In the genomic region with DNA sequence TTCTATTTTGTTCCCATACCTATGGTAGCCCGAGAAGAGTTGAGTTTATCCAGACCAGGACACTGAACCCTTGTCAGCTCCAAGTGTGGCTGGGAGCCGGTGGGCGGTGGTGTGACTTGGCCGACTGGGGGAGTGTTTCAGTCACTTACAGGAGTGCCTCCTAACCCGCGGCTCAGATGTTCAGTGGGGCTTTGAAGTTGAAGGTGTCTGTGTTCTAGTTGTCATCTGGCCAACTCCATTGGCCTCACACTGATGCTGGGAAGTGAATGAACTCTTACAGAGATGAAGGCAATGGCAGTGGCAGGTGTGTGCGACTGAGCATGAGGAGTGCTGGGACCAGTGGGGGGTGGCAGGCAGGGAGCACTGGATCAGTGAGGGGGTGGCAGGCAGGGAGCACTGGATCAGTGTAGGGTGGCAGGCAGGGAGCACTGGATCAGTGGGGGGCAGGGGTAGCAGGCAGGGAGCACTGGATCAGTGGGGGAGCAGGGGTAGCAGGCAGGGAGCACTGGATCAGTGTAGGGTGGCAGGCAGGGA, we compare ENCODE assay signal across 24 mouse cellular contexts. TPM values are rescaled to one million over a fixed set of nuclear protein-coding genes. Genes with fewer than 3 reads are reported as not detected.
DNase-seq lines count a peak whose midpoint lies in the region; ATAC-seq and TF ChIP-seq lines count a peak whose summit lies in the region.
"Had no signal": no experiment of that assay in that cellular context is flagged by ENCODE, and none has a peak within 500 bp of the region (broad histone marks: within the 10 kb centered on the region; RNA-seq: fewer than 3 reads in every experiment).

No protein-coding gene starts in this region.

- H3K27ac ChIP-seq in liver, embryonic 12.5 days: peak overlapping the region; percentile 61
- no peak overlapping the region for H3K27ac ChIP-seq in liver, embryonic 11.5 days (ENCODE audit: low read depth, low read length)
- H3K27ac ChIP-seq in MEL (ENCODE audit: control insufficient read depth, low read depth, low read length): peak overlapping the region; percentile 57; the same call in 1 of the 2 replicates
- peak overlapping the region; percentile 35; the same call in 1 of the 2 replicates for H3K27ac ChIP-seq in embryonic facial prominence, embryonic 10.5 days (replicated peaks)
- H3K27ac ChIP-seq: embryonic facial prominence, embryonic 12.5 days; heart, embryonic 13.5 days; hindbrain, embryonic 14.5 days; limb, embryonic 13.5 days; neural tube, embryonic 13.5 days; stomach, embryonic 15.5 days had no signal

- H3K4me1 ChIP-seq in liver, embryonic 12.5 days: peaks cover 97% of the 10 kb centered on the region
- H3K4me1 ChIP-seq in liver, embryonic 11.5 days (replicated peaks; ENCODE audit: control insufficient read depth, insufficient read depth, low read length): peaks cover 89% of the 10 kb centered on the region
- H3K4me1 ChIP-seq in MEL (ENCODE audit: control insufficient read depth in 1 of 2, insufficient read depth in 2 of 2, low read length in 2 of 2): peaks cover 31 to 71% of the 10 kb centered on the region in 2 experiments
- H3K4me1 ChIP-seq in embryonic facial prominence, embryonic 10.5 days: peaks cover 42% of the 10 kb centered on the region

- H3K79me2 ChIP-seq in MEL (ENCODE audit: control insufficient read depth, insufficient read depth, low read length, poor library complexity): peaks cover 83% of the 10 kb centered on the region

- no peaks in the 10 kb centered on the region for H3K27me3 ChIP-seq in liver, embryonic 12.5 days (replicated peaks)
- H3K27me3 ChIP-seq in liver, embryonic 11.5 days (replicated peaks; ENCODE audit: control insufficient read depth, insufficient read depth, low read length): no peaks in the 10 kb centered on the region
- no peaks in the 10 kb centered on the region for H3K27me3 ChIP-seq in MEL (ENCODE audit: control insufficient read depth in 1 of 2, insufficient read depth in 2 of 2, low read length in 2 of 2)
- H3K27me3 ChIP-seq in embryonic facial prominence, embryonic 10.5 days (replicated peaks; ENCODE audit: low read depth, poor library complexity, severe bottlenecking): no peaks in the 10 kb centered on the region
- H3K27me3 ChIP-seq: embryonic facial prominence, embryonic 12.5 days; heart, embryonic 13.5 days; limb, embryonic 13.5 days; neural tube, embryonic 13.5 days; stomach, embryonic 15.5 days had no signal

- no peaks in the 10 kb centered on the region; the same call in 1 of the 2 replicates for H3K36me3 ChIP-seq in liver, embryonic 12.5 days
- H3K36me3 ChIP-seq in liver, embryonic 11.5 days (ENCODE audit: control insufficient read depth, insufficient read depth, low read length): no peaks in the 10 kb centered on the region; the same call in 1 of the 2 replicates
- H3K36me3 ChIP-seq in MEL (ENCODE audit: control insufficient read depth in 1 of 2, insufficient read depth in 2 of 2, low read length in 2 of 2): peaks cover 1 to 63% of the 10 kb centered on the region in 2 experiments; a peak in 3 of 4 replicates
- peaks cover 3% of the 10 kb centered on the region; the same call in 1 of the 2 replicates for H3K36me3 ChIP-seq in embryonic facial prominence, embryonic 10.5 days (replicated peaks)
- H3K36me3 ChIP-seq: embryonic facial prominence, embryonic 12.5 days; heart, embryonic 13.5 days; limb, embryonic 13.5 days; neural tube, embryonic 13.5 days; stomach, embryonic 15.5 days had no signal

- no peak for TF ChIP-seq EP300 in MEL (IDR thresholded peaks at IDR 0.05; ENCODE audit: low read depth in 1 of 2, low read length in 2 of 2)

- 62% methylated on average over 7 of the region's 7 CpGs for WGBS in liver, embryonic 12.5 days (ENCODE audit: insufficient replicate concordance)
- 58% methylated on average over 7 of the region's 7 CpGs for WGBS in liver, embryonic 11.5 days
- WGBS in embryonic facial prominence, embryonic 10.5 days: 87% methylated on average over 7 of the region's 7 CpGs

- H3K9ac ChIP-seq in liver, embryonic 12.5 days: no peak overlapping the region
- no peak overlapping the region for H3K9ac ChIP-seq in liver, embryonic 11.5 days (ENCODE audit: low read depth, low read length)
- no peak overlapping the region for H3K9ac ChIP-seq in MEL (ENCODE audit: control insufficient read depth, low read depth, low read length, poor library complexity, severe bottlenecking)
- H3K9ac ChIP-seq: embryonic facial prominence, embryonic 12.5 days; heart, embryonic 13.5 days; hindbrain, embryonic 14.5 days; limb, embryonic 13.5 days; neural tube, embryonic 13.5 days; stomach, embryonic 15.5 days had no signal

- H3K9me3 ChIP-seq in liver, embryonic 12.5 days (replicated peaks): no peaks in the 10 kb centered on the region
- H3K9me3 ChIP-seq in liver, embryonic 11.5 days (ENCODE audit: control insufficient read depth, low read length): no peaks in the 10 kb centered on the region
- no peaks in the 10 kb centered on the region for H3K9me3 ChIP-seq in MEL (replicated peaks; ENCODE audit: insufficient read depth, low read length)
- no peaks in the 10 kb centered on the region for H3K9me3 ChIP-seq in embryonic facial prominence, embryonic 10.5 days
- H3K9me3 ChIP-seq: embryonic facial prominence, embryonic 12.5 days; heart, embryonic 13.5 days; limb, embryonic 13.5 days; neural tube, embryonic 13.5 days; stomach, embryonic 15.5 days had no signal

- TF ChIP-seq CTCF in MEL (IDR thresholded peaks at IDR 0.05 in 2 of 3, conservative IDR thresholded peaks at IDR 0.05 in 1 of 3; ENCODE audit: control insufficient read depth in 1 of 3, insufficient read depth in 1 of 3, low read depth in 2 of 3, low read length in 3 of 3, poor library complexity in 1 of 3, severe bottlenecking in 1 of 3): no peak

- no peak for TF ChIP-seq POLR2A in MEL (IDR thresholded peaks at IDR 0.05; ENCODE audit: control insufficient read depth in 1 of 2, insufficient read depth in 1 of 2, low read depth in 1 of 2, low read length in 2 of 2, poor library complexity in 1 of 2)

- no peak for DNase-seq in liver, embryonic 11.5 days (ENCODE audit: low spot score)
- DNase-seq in MEL (ENCODE audit: low read depth, low spot score): no peak
- DNase-seq in embryonic facial prominence, embryonic 10.5 days (ENCODE audit: low spot score): no peak
- DNase-seq in thymus, postnatal 14 days: peak; percentile 54
- no peak for DNase-seq in spleen, adult 18-20 months
- DNase-seq in lung, postnatal 14 days: no peak
- DNase-seq: adrenal gland, postnatal 14 days; cerebellum, adult 18-20 months; heart, adult 11 months; heart, postnatal 36 days; lung, adult 18-20 months; right cerebral cortex, adult 18-20 months had no signal

- ATAC-seq in liver, embryonic 12.5 days: no peak
- no peak for ATAC-seq in liver, embryonic 11.5 days (replicated peaks; ENCODE audit: low FRiP score)
- ATAC-seq: activated CD4-positive, CD25-positive, alpha-beta regulatory T cell, adult 4 months; forebrain, embryonic 16.5 days; intestine, embryonic 16.5 days had no signal

- no peak overlapping the region for H3K4me3 ChIP-seq in liver, embryonic 12.5 days
- H3K4me3 ChIP-seq in liver, embryonic 11.5 days (ENCODE audit: low read depth, low read length): no peak overlapping the region
- no peak overlapping the region for H3K4me3 ChIP-seq in MEL (ENCODE audit: control insufficient read depth in 1 of 2, insufficient read depth in 1 of 2, low read depth in 2 of 2, low read length in 2 of 2)
- H3K4me3 ChIP-seq in embryonic facial prominence, embryonic 10.5 days: no peak overlapping the region
- H3K4me3 ChIP-seq: embryonic facial prominence, embryonic 12.5 days; erythroblast, embryonic 14.5 days; heart, embryonic 13.5 days; limb, embryonic 13.5 days; neural tube, embryonic 13.5 days; stomach, embryonic 15.5 days had no signal

- no peak for TF ChIP-seq RAD21 in MEL (IDR thresholded peaks at IDR 0.05; ENCODE audit: low read depth, low read length)

- peak overlapping the region; percentile 32; the same call in 1 of the 2 replicates for H3K4me2 ChIP-seq in liver, embryonic 12.5 days
- no peak overlapping the region for H3K4me2 ChIP-seq in liver, embryonic 11.5 days
- H3K4me2 ChIP-seq: embryonic facial prominence, embryonic 12.5 days; heart, embryonic 13.5 days; hindbrain, embryonic 14.5 days; limb, embryonic 13.5 days; midbrain, embryonic 11.5 days; neural tube, embryonic 13.5 days; stomach, embryonic 15.5 days had no signal

TF ChIP-seq in MEL, 35 proteins besides CTCF, POLR2A, EP300 and RAD21:
- TF ChIP-seq GATA1 (IDR thresholded peaks at IDR 0.05; ENCODE audit: low read depth, low read length) (no peak), BHLHE40 (IDR thresholded peaks at IDR 0.05; ENCODE audit: borderline replicate concordance, low read depth, low read length) (no peak)

RNA-seq across cellular contexts. Expression of a gene that starts 4.7 kb away (rescaled TPM):
- 28.1 and 28.3 TPM in 2 replicates for polyA plus RNA-seq in liver, embryonic 12.5 days (2016; fragmentation: Nextera tagmentation; extraction: Ambion mirVana)
- polyA plus RNA-seq in liver, embryonic 11.5 days (2014; fragmentation: Nextera tagmentation; extraction: Ambion mirVana): 37.5 and 46.1 TPM in 2 replicates
- 24.0 and 29.1 TPM in 2 replicates for total RNA-seq in MEL (2012; rRNA removed)
- polyA plus RNA-seq in MEL (2012; ENCODE audit: insufficient read depth in 1 of 2, insufficient read length in 2 of 2, low read depth in 1 of 2, low replicate concordance in 2 of 2, missing spikeins in 1 of 2): 10 to 100 TPM; 64.9 to 71.7 TPM
- polyA plus RNA-seq in embryonic facial prominence, embryonic 10.5 days (2016; fragmentation: Nextera tagmentation; extraction: Ambion mirVana): 36.7 and 38.1 TPM in 2 replicates

RNA-seq across cellular contexts. Expression of a gene that starts 5.5 kb away (rescaled TPM):
- polyA plus RNA-seq in liver, embryonic 12.5 days (2016; fragmentation: Nextera tagmentation; extraction: Ambion mirVana): 85.2 and 87.5 TPM in 2 replicates
- polyA plus RNA-seq in liver, embryonic 11.5 days (2014; fragmentation: Nextera tagmentation; extraction: Ambion mirVana): 81.2 and 96.5 TPM in 2 replicates
- 140 and 180 TPM in 2 replicates for total RNA-seq in MEL (2012; rRNA removed)
- 100 to 1,000 TPM; 110 to 184 TPM for polyA plus RNA-seq in MEL (2012; ENCODE audit: insufficient read depth in 1 of 2, insufficient read length in 2 of 2, low read depth in 1 of 2, low replicate concordance in 2 of 2, missing spikeins in 1 of 2)
- polyA plus RNA-seq in embryonic facial prominence, embryonic 10.5 days (2016; fragmentation: Nextera tagmentation; extraction: Ambion mirVana): 44.4 and 48.1 TPM in 2 replicates

RNA-seq across cellular contexts. Expression of a gene that starts 43.2 kb away (rescaled TPM):
- 37.4 and 41.8 TPM in 2 replicates for polyA plus RNA-seq in liver, embryonic 12.5 days (2016; fragmentation: Nextera tagmentation; extraction: Ambion mirVana)
- 70.3 and 75.6 TPM in 2 replicates for polyA plus RNA-seq in liver, embryonic 11.5 days (2014; fragmentation: Nextera tagmentation; extraction: Ambion mirVana)
- total RNA-seq in MEL (2012; rRNA removed): 47.7 and 56.0 TPM in 2 replicates
- polyA plus RNA-seq in MEL (2012; ENCODE audit: insufficient read depth in 1 of 2, insufficient read length in 2 of 2, low read depth in 1 of 2, low replicate concordance in 2 of 2, missing spikeins in 1 of 2): 10 to 100 TPM in 1 of 2 experiments, not detected in 1; 75.2 TPM
- 108 TPM in 2 replicates for polyA plus RNA-seq in embryonic facial prominence, embryonic 10.5 days (2016; fragmentation: Nextera tagmentation; extraction: Ambion mirVana)
